Mouse (Mus musculus): ENCODE measurements around the gene LTO1. TPM values are rescaled to one million over a fixed set of nuclear protein-coding genes. Genes with fewer than 3 reads are reported as not detected.
"Not testable (repeated sequence)": the region's sequence is repeated elsewhere in the genome, so short reads cannot be mapped to it uniquely, and the experiment has no call there.

LTO1 gene
- 23.1 and 76.6 TPM in 2 replicates for total RNA-seq (2017)

GRCm38 (mm10) chr7:144914948-144915750, at the start of gene LTO1:
TSS of gene LTO1 (plus strand) at chr7:144915100.
- ATAC-seq (replicated peaks in 1 of 2; ENCODE audit: insufficient read depth in 1 of 2, low FRiP score in 2 of 2, low TSS enrichment in 1 of 2, low read depth in 1 of 2, poor library complexity in 2 of 2, severe bottlenecking in 2 of 2), result peak; percentile 93 to 94

- no peak for ATAC-seq (replicated peaks in 1 of 2; ENCODE audit: insufficient read depth in 1 of 2, low FRiP score in 2 of 2, low TSS enrichment in 1 of 2, low read depth in 1 of 2, poor library complexity in 2 of 2, severe bottlenecking in 2 of 2)
Observed at GRCm38 (mm10) chr7:144867161-144867560, 47.7 kb upstream of the LTO1 start.

- ATAC-seq (replicated peaks in 1 of 2; ENCODE audit: insufficient read depth in 1 of 2, low FRiP score in 2 of 2, low TSS enrichment in 1 of 2, low read depth in 1 of 2, poor library complexity in 2 of 2, severe bottlenecking in 2 of 2), result no peak
Observed at GRCm38 (mm10) chr7:144867602-144868001, 47.3 kb upstream of the LTO1 start.

GRCm38 (mm10) chr7:144872420-144872819, 42.5 kb upstream of the LTO1 start:
- ATAC-seq (replicated peaks in 1 of 2; ENCODE audit: insufficient read depth in 1 of 2, low FRiP score in 2 of 2, low TSS enrichment in 1 of 2, low read depth in 1 of 2, poor library complexity in 2 of 2, severe bottlenecking in 2 of 2), result no peak

GRCm38 (mm10) chr7:144873160-144873559, 41.7 kb upstream of the LTO1 start:
- no peak for ATAC-seq (replicated peaks in 1 of 2; ENCODE audit: insufficient read depth in 1 of 2, low FRiP score in 2 of 2, low TSS enrichment in 1 of 2, low read depth in 1 of 2, poor library complexity in 2 of 2, severe bottlenecking in 2 of 2)

- no peak for ATAC-seq (replicated peaks in 1 of 2; ENCODE audit: insufficient read depth in 1 of 2, low FRiP score in 2 of 2, low TSS enrichment in 1 of 2, low read depth in 1 of 2, poor library complexity in 2 of 2, severe bottlenecking in 2 of 2)
Observed at GRCm38 (mm10) chr7:144874226-144874625, 40.7 kb upstream of the LTO1 start.

- no peak for ATAC-seq (replicated peaks in 1 of 2; ENCODE audit: insufficient read depth in 1 of 2, low FRiP score in 2 of 2, low TSS enrichment in 1 of 2, low read depth in 1 of 2, poor library complexity in 2 of 2, severe bottlenecking in 2 of 2)
Observed at GRCm38 (mm10) chr7:144878401-144878800, 36.5 kb upstream of the LTO1 start.

- 0 out of 4 replicates have a peak, but pooled peaks of 1 of the 2 experiments have one; percentile 12 for ATAC-seq (replicated peaks in 1 of 2; ENCODE audit: insufficient read depth in 1 of 2, low FRiP score in 2 of 2, low TSS enrichment in 1 of 2, low read depth in 1 of 2, poor library complexity in 2 of 2, severe bottlenecking in 2 of 2)
Observed at GRCm38 (mm10) chr7:144883106-144883505, 31.8 kb upstream of the LTO1 start.

- ATAC-seq (replicated peaks in 1 of 2; ENCODE audit: insufficient read depth in 1 of 2, low FRiP score in 2 of 2, low TSS enrichment in 1 of 2, low read depth in 1 of 2, poor library complexity in 2 of 2, severe bottlenecking in 2 of 2), result no peak
Observed at GRCm38 (mm10) chr7:144887672-144888071, 27.2 kb upstream of the LTO1 start.

GRCm38 (mm10) chr7:144888564-144889299, 26.2 kb upstream of the LTO1 start:
- ATAC-seq (replicated peaks in 1 of 2; ENCODE audit: insufficient read depth in 1 of 2, low FRiP score in 2 of 2, low TSS enrichment in 1 of 2, low read depth in 1 of 2, poor library complexity in 2 of 2, severe bottlenecking in 2 of 2), result no peak

GRCm38 (mm10) chr7:144890661-144891060, 24.2 kb upstream of the LTO1 start:
- not testable (repeated sequence) for ATAC-seq (replicated peaks in 1 of 2; ENCODE audit: insufficient read depth in 1 of 2, low FRiP score in 2 of 2, low TSS enrichment in 1 of 2, low read depth in 1 of 2, poor library complexity in 2 of 2, severe bottlenecking in 2 of 2)

GRCm38 (mm10) chr7:144891863-144892262, 23.0 kb upstream of the LTO1 start:
- no peak for ATAC-seq (replicated peaks in 1 of 2; ENCODE audit: insufficient read depth in 1 of 2, low FRiP score in 2 of 2, low TSS enrichment in 1 of 2, low read depth in 1 of 2, poor library complexity in 2 of 2, severe bottlenecking in 2 of 2)

GRCm38 (mm10) chr7:144892322-144892721, 22.6 kb upstream of the LTO1 start:
- no peak for ATAC-seq (replicated peaks in 1 of 2; ENCODE audit: insufficient read depth in 1 of 2, low FRiP score in 2 of 2, low TSS enrichment in 1 of 2, low read depth in 1 of 2, poor library complexity in 2 of 2, severe bottlenecking in 2 of 2)

GRCm38 (mm10) chr7:144894191-144894590, 20.7 kb upstream of the LTO1 start:
- no peak for ATAC-seq (replicated peaks in 1 of 2; ENCODE audit: insufficient read depth in 1 of 2, low FRiP score in 2 of 2, low TSS enrichment in 1 of 2, low read depth in 1 of 2, poor library complexity in 2 of 2, severe bottlenecking in 2 of 2)

- no peak for ATAC-seq (replicated peaks in 1 of 2; ENCODE audit: insufficient read depth in 1 of 2, low FRiP score in 2 of 2, low TSS enrichment in 1 of 2, low read depth in 1 of 2, poor library complexity in 2 of 2, severe bottlenecking in 2 of 2)
Observed at GRCm38 (mm10) chr7:144894706-144895105, 20.2 kb upstream of the LTO1 start.

- peak; percentile 69 to 71 for ATAC-seq (replicated peaks in 1 of 2; ENCODE audit: insufficient read depth in 1 of 2, low FRiP score in 2 of 2, low TSS enrichment in 1 of 2, low read depth in 1 of 2, poor library complexity in 2 of 2, severe bottlenecking in 2 of 2)
Observed at GRCm38 (mm10) chr7:144895305-144896111, 19.4 kb upstream of the LTO1 start.

- ATAC-seq (replicated peaks in 1 of 2; ENCODE audit: insufficient read depth in 1 of 2, low FRiP score in 2 of 2, low TSS enrichment in 1 of 2, low read depth in 1 of 2, poor library complexity in 2 of 2, severe bottlenecking in 2 of 2), result peak in 1 of 2 experiments; percentile 26; a peak in 2 of 4 replicates
Observed at GRCm38 (mm10) chr7:144896294-144897218, 18.3 kb upstream of the LTO1 start, which contains the start of gene Fgf15. TSS of gene Fgf15 (plus strand) at chr7:144896531.

Data from hematopoietic stem cell, adult 5-6 weeks (primary cell).